Mouse (Mus musculus) heart, adult 2 months (tissue): ENCODE measurements around the gene Dach1. TPM values are rescaled to one million over a fixed set of nuclear protein-coding genes. Genes with fewer than 3 reads are reported as not detected.
A peak's percentile ranks its signal among the peaks of the same experiment; 100 is the strongest.

Experiments
- DNase-seq, 2 experiments: peaks; one replicate each; pipeline ENCODE4 v3.0.0; 2021
- H3K27ac ChIP-seq: fragments of 200-600 bp; 2 replicates; pipeline ENCODE4 v1.8.1; 2022
- H3K27me3 ChIP-seq: fragments of 200-500 bp; 2 replicates; pipeline ENCODE4 v1.6.1; 2012; ENCODE audit warnings: mild to moderate bottlenecking, low read length, inconsistent platforms, mixed read lengths; ENCODE audit not compliant: control insufficient read depth, insufficient read depth
- H3K36me3 ChIP-seq: fragments of 200-500 bp; 2 replicates; pipeline ENCODE4 v1.6.1; 2012; ENCODE audit warnings: low read length, inconsistent platforms; ENCODE audit not compliant: control insufficient read depth, insufficient read depth
- H3K4me1 ChIP-seq: fragments of 200-500 bp; 2 replicates; pipeline ENCODE4 v1.6.1; 2011; ENCODE audit warnings: low read length; ENCODE audit not compliant: control insufficient read depth, insufficient read depth
- H3K4me3 ChIP-seq: fragments of 200-600 bp; 2 replicates; pipeline ENCODE4 v1.8.1; 2022
- H3K79me2 ChIP-seq: fragments of 200-500 bp; replicated peaks from 2 replicates; pipeline ENCODE4 v1.6.1; 2012; ENCODE audit warnings: mild to moderate bottlenecking, inconsistent platforms, low read length, moderate library complexity, mixed read lengths; ENCODE audit not compliant: control insufficient read depth, insufficient read depth
- H3K9ac ChIP-seq: fragments of 200-500 bp; 2 replicates; pipeline ENCODE4 v1.6.1; 2012; ENCODE audit warnings: low read depth, mild to moderate bottlenecking, control low read depth, inconsistent platforms, low read length, mixed read lengths
- CTCF ChIP-seq: fragments of 200-600 bp; IDR thresholded peaks from 2 replicates; pipeline ENCODE4 v1.8.1; 2022; ENCODE audit warnings: antibody characterized with exemption, mild to moderate bottlenecking, moderate library complexity
- EP300 ChIP-seq: fragments of 200-500 bp; IDR thresholded peaks from 2 replicates; pipeline ENCODE4 v1.6.1; 2011; ENCODE audit warnings: low read depth, low read length, control low read depth; ENCODE audit not compliant: insufficient read depth
- POLR2A ChIP-seq: fragments of 200-500 bp; IDR thresholded peaks from 2 replicates; pipeline ENCODE4 v1.6.1; 2011; ENCODE audit warnings: mild to moderate bottlenecking, low read depth, low read length, control low read depth; ENCODE audit not compliant: insufficient read depth
- WGBS: fragments of 180-500 bp; shearing (Covaris S2); methylation state at CpG from one replicate; pipeline ENCODE4 v1.1.7; 2018; 5-methylcytosine and 5-hydroxymethylcytosine counted together
- intact Hi-C: fragments of 180-260 bp; cut with DNase I; formaldehyde crosslinking; loops from one replicate; pipeline ENCODE4 v1.15.1; 2025
- polyA plus RNA-seq: library from polyadenylated mRNA; depleted of rRNA; stranded (reverse); fragments of >200 nt; gene quantifications from 2 replicates; pipeline ENCODE4 v1.2.3, GENCODE M21; 2012
- total RNA-seq, 2 experiments: library from RNA; stranded (reverse); gene quantifications; 2 replicates each; pipeline ENCODE4 v1.2.3; 2021

The Dach1 gene
- total and polyA plus RNA-seq, 3 experiments: 2.7 to 8.4 (median 7.7) TPM

- intact Hi-C loops: loop anchor here (5.0 kb wide), 1 partner anchor 110 kb away; no protein-coding TSS in a partner anchor
- H3K4me3 ChIP-seq: no peak overlapping the region
- H3K27me3 ChIP-seq: no peaks in the 10 kb centered on the region
- no peak for DNase-seq
- TF ChIP-seq CTCF (no peak), EP300 (no peak), POLR2A (no peak)
- no peak overlapping the region for H3K27ac ChIP-seq
- H3K9ac ChIP-seq: no peak overlapping the region
- peaks cover 4% of the 10 kb centered on the region; the same call in 1 of the 2 replicates for H3K36me3 ChIP-seq
- H3K79me2 ChIP-seq: no peaks in the 10 kb centered on the region; the same call in 1 of the 2 replicates
- H3K4me1 ChIP-seq: peaks cover 4% of the 10 kb centered on the region
Measured at GRCm38 (mm10) chr14:98046960-98047359, 122.6 kb downstream of the Dach1 start.

DNA sequence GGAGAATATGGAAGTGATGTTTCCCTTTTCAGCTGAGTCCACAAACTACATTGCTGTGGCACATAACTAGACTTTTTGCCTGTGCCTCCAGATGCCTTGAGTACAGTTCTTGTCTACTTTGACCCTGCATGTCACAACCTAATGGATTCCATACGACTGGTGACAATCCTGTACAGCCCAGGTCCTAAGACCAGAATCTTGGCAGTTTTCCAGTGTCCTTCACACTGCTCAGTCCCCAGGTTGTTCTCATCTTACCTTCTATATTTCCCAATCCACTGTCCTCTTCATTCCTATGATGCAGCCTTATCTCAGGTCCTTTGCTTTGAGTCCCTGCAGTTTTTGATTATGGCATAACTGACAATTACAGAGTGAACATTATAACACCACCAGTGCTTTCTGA is 131.0 kb downstream of the Dach1 start:
- H3K27ac ChIP-seq: no peak overlapping the region
- intact Hi-C loops: no loop called here
- no peaks in the 10 kb centered on the region for H3K79me2 ChIP-seq
- no peaks in the 10 kb centered on the region for H3K36me3 ChIP-seq
- 43% methylated on average over 1 of the region's 1 CpGs for WGBS
- H3K27me3 ChIP-seq: no peaks in the 10 kb centered on the region
- no peak overlapping the region for H3K4me3 ChIP-seq
- no peaks in the 10 kb centered on the region; the same call in none of the 2 replicates for H3K4me1 ChIP-seq
- H3K9ac ChIP-seq: no peak overlapping the region
- no peak for TF ChIP-seq CTCF
- TF ChIP-seq EP300: no peak
- no peak for TF ChIP-seq POLR2A
- DNase-seq: no peak

GRCm38 (mm10) chr14:98037175-98037574 is 132.4 kb downstream of the Dach1 start:
- 83% methylated on average over 3 of the region's 3 CpGs for WGBS
- intact Hi-C loops: no loop called here

DNA sequence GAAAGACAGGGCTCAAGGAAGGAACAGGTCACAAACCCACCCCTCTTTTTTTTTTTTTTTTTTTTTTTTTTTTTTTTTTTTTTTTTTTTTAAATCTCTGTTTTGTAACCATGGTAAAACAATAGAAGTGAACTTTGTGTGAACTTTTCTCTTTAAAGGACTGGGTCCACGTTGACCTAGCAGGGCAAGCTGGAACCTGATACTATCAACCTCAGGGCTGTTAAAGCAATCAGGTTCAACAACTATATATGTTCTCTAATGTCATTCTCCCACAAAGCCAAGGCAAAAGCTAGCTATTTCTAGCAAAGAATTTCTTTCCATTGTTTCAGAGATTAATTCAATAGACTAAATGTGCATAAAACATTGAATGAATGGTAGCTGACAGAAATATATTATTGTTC is 134.3 kb downstream of the Dach1 start:
- H3K4me3 ChIP-seq: no peak overlapping the region
- WGBS: 0% methylated on average over 1 of the region's 1 CpGs
- H3K27me3 ChIP-seq: no peaks in the 10 kb centered on the region
- H3K36me3 ChIP-seq: no peaks in the 10 kb centered on the region
- no peak for TF ChIP-seq EP300
- TF ChIP-seq CTCF: no peak
- no peak for TF ChIP-seq POLR2A
- no peaks in the 10 kb centered on the region for H3K79me2 ChIP-seq
- H3K9ac ChIP-seq: no peak overlapping the region
- DNase-seq: no peak
- no peaks in the 10 kb centered on the region; the same call in 1 of the 2 replicates for H3K4me1 ChIP-seq
- intact Hi-C loops: no loop called here
- peak overlapping the region; percentile 41 for H3K27ac ChIP-seq

More at GRCm38 (mm10) chr14:98037175-98037574, 132.4 kb downstream of the Dach1 start:
- Histone ChIP-seq H3K27ac (no peak overlapping the region), H3K4me3 (no peak overlapping the region), H3K4me1 (no peaks in the 10 kb centered on the region; the same call in 1 of the 2 replicates), H3K79me2 (no peaks in the 10 kb centered on the region), H3K9ac (no peak overlapping the region), H3K36me3 (no peaks in the 10 kb centered on the region), H3K27me3 (no peaks in the 10 kb centered on the region)
- no peak for DNase-seq
- TF ChIP-seq POLR2A (no peak), CTCF (no peak), EP300 (no peak)

DNA sequence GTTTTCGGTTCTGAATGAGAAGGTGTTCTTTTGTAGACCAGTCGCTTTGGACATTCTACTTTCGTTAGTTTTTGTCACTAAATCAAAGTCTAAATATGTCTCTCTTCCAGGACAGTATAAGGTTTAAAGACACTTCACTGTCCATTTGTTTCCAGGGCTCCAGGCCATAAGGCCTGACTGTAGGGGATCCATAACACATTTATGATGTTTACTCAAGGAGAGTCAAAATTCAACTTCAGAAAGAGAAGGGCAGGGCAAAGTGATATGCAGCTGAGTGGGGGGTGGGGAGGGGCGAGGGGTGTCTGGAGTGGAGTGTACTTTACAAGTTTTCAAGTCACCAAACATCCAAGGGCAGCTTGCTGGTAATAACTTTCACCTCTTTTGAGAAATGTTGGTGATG is 146.0 kb downstream of the Dach1 start:
- Histone ChIP-seq H3K4me1 (no peaks in the 10 kb centered on the region), H3K27ac (no peak overlapping the region), H3K36me3 (no peaks in the 10 kb centered on the region), H3K27me3 (no peaks in the 10 kb centered on the region), H3K79me2 (no peaks in the 10 kb centered on the region), H3K9ac (no peak overlapping the region), H3K4me3 (no peak overlapping the region)
- intact Hi-C loops: no loop called here
- no peak for DNase-seq
- TF ChIP-seq CTCF (no peak), POLR2A (no peak), EP300 (no peak)
- 83% methylated on average over 4 of the region's 4 CpGs for WGBS

GRCm38 (mm10) chr14:98014053-98014452 is 155.5 kb downstream of the Dach1 start:
- Histone ChIP-seq H3K27me3 (no peaks in the 10 kb centered on the region), H3K79me2 (no peaks in the 10 kb centered on the region), H3K36me3 (no peaks in the 10 kb centered on the region), H3K27ac (no peak overlapping the region), H3K9ac (no peak overlapping the region), H3K4me1 (no peaks in the 10 kb centered on the region), H3K4me3 (no peak overlapping the region)
- WGBS: 93% methylated on average over 1 of the region's 1 CpGs
- intact Hi-C loops: loop anchor here (2.0 kb wide), 1 partner anchor 15 kb away; no protein-coding TSS in a partner anchor
- no peak for TF ChIP-seq EP300
- TF ChIP-seq CTCF: no peak
- no peak for TF ChIP-seq POLR2A
- no peak for DNase-seq
